Mouse (Mus musculus) CD4-positive, CD25-positive, alpha-beta regulatory T cell (primary cell): ENCODE results near the gene Lef1. TPM values are rescaled to one million over a fixed set of nuclear protein-coding genes. Genes with fewer than 3 reads are reported as not detected.

Experiments
- polyA plus RNA-seq: library from polyadenylated mRNA; unstranded; fragments of 100-300 nt; shearing (Covaris generic); gene quantifications from one replicate; pipeline ENCODE4 v1.2.1, GENCODE M21; 2017

Lef1 gene
- polyA plus RNA-seq, result 395 TPM

DNA sequence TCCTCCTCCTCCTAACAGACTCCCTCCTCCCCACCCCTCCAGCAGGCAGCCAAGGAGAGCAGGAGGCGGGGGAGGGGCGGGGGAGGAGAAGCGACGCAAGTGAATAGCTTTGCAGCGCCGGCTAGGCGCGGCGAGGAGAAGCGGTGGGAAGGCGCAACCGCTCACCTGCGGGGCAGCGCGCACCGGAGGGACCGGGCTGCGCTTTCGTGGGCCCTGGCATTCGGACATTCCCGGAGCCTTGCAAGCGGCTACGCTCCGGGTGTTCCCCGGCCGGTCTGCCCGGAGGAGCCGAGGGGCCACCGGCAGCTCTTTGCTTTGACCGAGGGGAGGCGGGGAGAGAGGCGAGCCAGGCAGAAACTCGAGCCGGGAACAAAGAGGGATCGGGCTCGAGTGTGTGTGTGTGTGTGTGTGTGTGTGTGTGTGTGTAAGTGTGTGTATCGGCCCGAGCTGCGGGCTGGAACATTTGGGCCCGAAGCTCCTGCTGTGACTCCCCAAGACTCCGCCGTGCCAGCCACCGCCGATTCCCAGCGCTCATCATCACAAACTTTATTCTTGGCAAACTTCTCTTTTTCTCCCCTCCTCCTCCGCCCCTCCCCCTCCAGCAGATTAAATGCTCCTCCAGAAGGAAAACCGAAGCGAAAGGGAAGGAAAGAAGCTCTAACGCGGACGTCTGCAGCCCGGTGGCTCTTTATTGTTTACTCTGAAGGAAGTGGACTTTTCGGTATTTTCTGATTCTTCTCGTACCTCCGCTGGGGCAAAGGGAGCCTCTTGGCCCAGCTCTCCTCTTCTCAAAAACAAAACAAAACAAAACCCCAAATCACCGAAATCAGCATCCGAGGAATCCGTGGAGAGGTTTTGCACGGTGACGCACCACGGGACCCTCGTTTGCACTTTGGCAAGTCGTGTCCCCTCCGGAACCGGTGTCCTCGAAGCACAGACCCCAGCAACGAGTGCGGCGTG lies at the start of gene Lef1:
TSS of gene Lef1 (plus strand) at position 281 of the 960 bp plus-strand sequence.

DNA sequence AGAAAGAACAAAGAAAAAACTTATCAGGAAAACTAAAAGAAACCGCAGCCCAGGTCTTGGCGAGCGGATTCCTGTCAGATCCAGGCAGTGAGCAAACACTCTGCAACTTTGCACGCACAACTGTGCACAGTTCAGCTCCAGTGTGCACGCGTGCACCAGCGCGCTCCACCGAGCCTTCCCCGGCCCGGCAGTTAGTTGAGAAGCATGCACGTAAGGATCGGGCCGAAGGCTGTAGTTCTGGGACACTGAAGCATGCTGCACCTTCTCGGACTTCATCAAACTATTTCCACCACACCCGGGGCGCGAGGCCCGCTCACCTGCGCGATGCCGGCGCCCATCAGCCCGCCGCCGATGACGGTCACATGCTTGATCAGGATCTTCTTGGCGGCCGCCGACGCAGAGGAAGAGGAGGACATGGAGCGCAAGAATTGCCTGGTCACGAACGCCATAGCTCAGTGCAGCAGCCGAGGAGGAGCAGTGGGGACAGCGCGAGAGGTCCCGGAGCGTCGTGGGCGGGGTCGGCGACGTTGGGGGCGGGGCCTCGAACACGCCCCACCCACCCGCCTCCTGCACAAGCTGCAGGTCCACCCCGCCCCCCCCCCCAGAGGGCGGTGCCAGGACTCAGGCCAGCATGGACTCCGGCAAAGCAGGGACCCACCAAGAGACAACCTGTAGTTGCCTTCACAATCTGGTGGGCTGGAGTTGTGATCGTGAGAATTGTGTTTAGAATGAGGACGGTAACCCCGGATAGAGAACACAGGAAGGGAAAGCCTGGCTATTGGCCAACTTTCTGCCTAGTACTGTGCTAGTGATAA lies 161.5 kb downstream of the Lef1 start, which contains the start of gene Hadh:
TSS of gene Hadh (minus strand) at position 543 of the 815 bp plus-strand sequence.

Other genes starting within 250 kb of the Lef1 start
- gene Hadh, start 161.6 kb downstream of the Lef1 start, polyA plus RNA-seq, result 69.7 TPM
- 1.3 TPM for gene Cyp2u1, start 192.8 kb downstream of the Lef1 start, polyA plus RNA-seq